Mouse (Mus musculus): Measurements from ENCODE around the gene Tppp3.

DNA sequence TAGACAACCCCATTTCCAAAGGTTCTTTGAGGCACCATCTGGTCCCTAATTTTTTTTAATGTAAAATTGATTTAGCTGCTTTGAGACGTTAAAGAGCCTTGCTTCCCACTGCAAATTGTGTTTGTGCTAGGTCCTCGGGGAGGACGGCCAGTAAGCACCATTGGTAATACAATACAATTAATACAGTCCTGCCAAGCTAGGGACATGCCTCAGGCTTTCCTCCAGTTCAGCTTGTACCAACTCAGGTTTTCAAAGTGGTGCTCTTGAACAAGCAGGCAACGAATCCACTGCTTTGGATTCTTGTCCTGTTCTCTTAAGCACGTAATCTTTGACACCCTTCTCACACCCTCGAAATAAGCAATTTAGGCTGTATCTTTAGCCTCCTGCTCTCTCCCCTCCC, 38.3 kb downstream of the Tppp3 start:
- TF ChIP-seq CTCF (IDR thresholded peaks at IDR 0.05) (no peak), EP300 (IDR thresholded peaks at IDR 0.05; ENCODE audit: insufficient read depth, low read depth, low read length) (no peak)
